Mouse (Mus musculus) heart, postnatal 4 days (tissue): ENCODE measurements around the gene Sav1. TPM values are rescaled to one million over a fixed set of nuclear protein-coding genes. Genes with fewer than 3 reads are reported as not detected.
A peak's percentile ranks its signal among the peaks of the same experiment; 100 is the strongest.

Experiments
- DNase-seq: peaks from one replicate; pipeline ENCODE4 v3.0.0; 2021
- total RNA-seq, 2 experiments: library from RNA; stranded (reverse); gene quantifications; 2 replicates each; pipeline ENCODE4 v1.2.3; 2021

The Sav1 gene
- total RNA-seq = 10 to 100 TPM; 38.7 to 39.1 TPM

- DNase-seq = peak; percentile 92
These were observed at the start of gene Sav1 for GRCm38 (mm10) chr12:69986786-69987497. Gene Sav1 (minus strand): TSS chr12:69987002.

GRCm38 (mm10) chr12:70026233-70026632 lies 39.4 kb upstream of the Sav1 start:
- no peak for DNase-seq

GRCm38 (mm10) chr12:70025431-70025830 lies 38.6 kb upstream of the Sav1 start:
- DNase-seq = no peak

GRCm38 (mm10) chr12:70023580-70023979 lies 36.8 kb upstream of the Sav1 start:
- DNase-seq = no peak

GRCm38 (mm10) chr12:70018153-70018552 lies 31.4 kb upstream of the Sav1 start:
- DNase-seq = no peak

GRCm38 (mm10) chr12:70015936-70016335 lies 29.1 kb upstream of the Sav1 start:
- no peak for DNase-seq

GRCm38 (mm10) chr12:70011681-70012080 lies 24.9 kb upstream of the Sav1 start:
- no peak for DNase-seq

- DNase-seq = no peak
These were observed 23.6 kb upstream of the Sav1 start for GRCm38 (mm10) chr12:70010356-70010755.

GRCm38 (mm10) chr12:70005103-70005502 lies 18.3 kb upstream of the Sav1 start:
- no peak for DNase-seq

GRCm38 (mm10) chr12:69998186-69998983 lies 11.6 kb upstream of the Sav1 start:
- no peak for DNase-seq

GRCm38 (mm10) chr12:69995382-69995781 lies 8.6 kb upstream of the Sav1 start:
- DNase-seq = no peak

- DNase-seq = peak; percentile 53
These were observed 500 bp downstream of the Sav1 start for GRCm38 (mm10) chr12:69986241-69986762.

- no peak for DNase-seq
These were observed 1.3 kb downstream of the Sav1 start for GRCm38 (mm10) chr12:69985546-69985945.

- DNase-seq = no peak
These were observed 3.9 kb downstream of the Sav1 start for GRCm38 (mm10) chr12:69982874-69983273.

GRCm38 (mm10) chr12:69977376-69977998 lies 9.3 kb downstream of the Sav1 start:
- no peak for DNase-seq

- no peak for DNase-seq
These were observed 10.1 kb downstream of the Sav1 start for GRCm38 (mm10) chr12:69976688-69977087.

- no peak for DNase-seq
These were observed 13.1 kb downstream of the Sav1 start for GRCm38 (mm10) chr12:69973666-69974065.

GRCm38 (mm10) chr12:69968154-69968553 lies 18.6 kb downstream of the Sav1 start:
- peak; percentile 47 for DNase-seq

GRCm38 (mm10) chr12:69967112-69967511 lies 19.7 kb downstream of the Sav1 start:
- peak; percentile 25 for DNase-seq

GRCm38 (mm10) chr12:69966071-69966470 lies 20.7 kb downstream of the Sav1 start:
- peak; percentile 68 for DNase-seq

GRCm38 (mm10) chr12:69965644-69966043 lies 21.2 kb downstream of the Sav1 start:
- no peak for DNase-seq

- DNase-seq = no peak
These were observed 23.7 kb downstream of the Sav1 start for GRCm38 (mm10) chr12:69963141-69963540.

GRCm38 (mm10) chr12:69962468-69962867 lies 24.3 kb downstream of the Sav1 start:
- peak; percentile 71 for DNase-seq
